Mouse (Mus musculus): ENCODE results near the gene Klhl3. TPM values are rescaled to one million over a fixed set of nuclear protein-coding genes. Genes with fewer than 3 reads are reported as not detected.
A peak's percentile ranks its signal among the peaks of the same experiment; 100 is the strongest.

The Klhl3 gene
- polyA plus RNA-seq, 1 experiment from 2014 or later, result 11.9 TPM

- ATAC-seq (ENCODE audit: low FRiP score), result no peak
- H3K9ac ChIP-seq, result no peak overlapping the region
- no peaks in the 10 kb centered on the region for H3K36me3 ChIP-seq (replicated peaks; ENCODE audit: control insufficient read depth, insufficient read depth)
Measured at GRCm38 (mm10) chr13:58045278-58045677, 68.1 kb downstream of the Klhl3 start.

GRCm38 (mm10) chr13:58043278-58043677, 70.1 kb downstream of the Klhl3 start:
- ATAC-seq (ENCODE audit: low FRiP score) (no peak), DNase-seq (ENCODE audit: low spot score) (no peak)
- WGBS, result 94% methylated on average over 8 of the region's 8 CpGs
- H3K27me3 ChIP-seq (ENCODE audit: control insufficient read depth, insufficient read depth, low read length), result no peaks in the 10 kb centered on the region
- no peaks in the 10 kb centered on the region for H3K36me3 ChIP-seq (replicated peaks; ENCODE audit: control insufficient read depth, insufficient read depth)
- 0 out of 2 replicates have a peak, but pooled peaks cover 6% of the 10 kb centered on the region for H3K9me3 ChIP-seq (ENCODE audit: control insufficient read depth, low read length)
- H3K9ac ChIP-seq, result no peak overlapping the region
- no peak overlapping the region for H3K27ac ChIP-seq
- H3K4me1 ChIP-seq (replicated peaks; ENCODE audit: control insufficient read depth, insufficient read depth, low read length), result no peaks in the 10 kb centered on the region
- H3K4me3 ChIP-seq (replicated peaks; ENCODE audit: low read length), result no peak overlapping the region
- no peak overlapping the region for H3K4me2 ChIP-seq (replicated peaks)

More at GRCm38 (mm10) chr13:58045278-58045677, 68.1 kb downstream of the Klhl3 start:
- 60% methylated on average over 4 of the region's 4 CpGs for WGBS
- no peak overlapping the region for H3K4me3 ChIP-seq (replicated peaks; ENCODE audit: low read length)
- no peaks in the 10 kb centered on the region for H3K27me3 ChIP-seq (ENCODE audit: control insufficient read depth, insufficient read depth, low read length)
- no peak overlapping the region for H3K27ac ChIP-seq
- no peak for DNase-seq (ENCODE audit: low spot score)
- H3K9me3 ChIP-seq (ENCODE audit: control insufficient read depth, low read length), result 0 out of 2 replicates have a peak, but pooled peaks cover 6% of the 10 kb centered on the region
- no peak overlapping the region for H3K4me2 ChIP-seq (replicated peaks)
- H3K4me1 ChIP-seq (replicated peaks; ENCODE audit: control insufficient read depth, insufficient read depth, low read length), result no peaks in the 10 kb centered on the region

- DNase-seq (ENCODE audit: low spot score), result no peak
- no peak overlapping the region for H3K4me2 ChIP-seq (replicated peaks)
- 77% methylated on average over 10 of the region's 10 CpGs for WGBS
- no peaks in the 10 kb centered on the region for H3K9me3 ChIP-seq (ENCODE audit: control insufficient read depth, low read length)
- no peaks in the 10 kb centered on the region for H3K4me1 ChIP-seq (replicated peaks; ENCODE audit: control insufficient read depth, insufficient read depth, low read length)
- no peak for ATAC-seq (ENCODE audit: low FRiP score)
- no peak overlapping the region for H3K27ac ChIP-seq
- H3K36me3 ChIP-seq (replicated peaks; ENCODE audit: control insufficient read depth, insufficient read depth), result no peaks in the 10 kb centered on the region
- no peak overlapping the region for H3K4me3 ChIP-seq (replicated peaks; ENCODE audit: low read length)
- H3K9ac ChIP-seq, result no peak overlapping the region
- no peaks in the 10 kb centered on the region for H3K27me3 ChIP-seq (ENCODE audit: control insufficient read depth, insufficient read depth, low read length)
Measured at GRCm38 (mm10) chr13:58040112-58040511, 73.3 kb downstream of the Klhl3 start.

- no peak for ATAC-seq (ENCODE audit: low FRiP score)
- WGBS, result 79% methylated on average over 8 of the region's 8 CpGs
- Histone ChIP-seq H3K4me3 (replicated peaks; ENCODE audit: low read length) (no peak overlapping the region), H3K27me3 (ENCODE audit: control insufficient read depth, insufficient read depth, low read length) (no peaks in the 10 kb centered on the region), H3K36me3 (replicated peaks; ENCODE audit: control insufficient read depth, insufficient read depth) (no peaks in the 10 kb centered on the region), H3K9me3 (ENCODE audit: control insufficient read depth, low read length) (no peaks in the 10 kb centered on the region), H3K27ac (no peak overlapping the region), H3K4me2 (replicated peaks) (no peak overlapping the region), H3K9ac (no peak overlapping the region), H3K4me1 (replicated peaks; ENCODE audit: control insufficient read depth, insufficient read depth, low read length) (no peaks in the 10 kb centered on the region)
- DNase-seq (ENCODE audit: low spot score), result no peak
Measured at GRCm38 (mm10) chr13:58037506-58037905, 75.9 kb downstream of the Klhl3 start.

GRCm38 (mm10) chr13:58035470-58036156, 77.8 kb downstream of the Klhl3 start:
- ATAC-seq (ENCODE audit: low FRiP score), result no peak

GRCm38 (mm10) chr13:58034985-58035384, 78.4 kb downstream of the Klhl3 start:
- Histone ChIP-seq H3K4me2 (replicated peaks) (no peak overlapping the region), H3K4me1 (replicated peaks; ENCODE audit: control insufficient read depth, insufficient read depth, low read length) (no peaks in the 10 kb centered on the region), H3K27me3 (ENCODE audit: control insufficient read depth, insufficient read depth, low read length) (no peaks in the 10 kb centered on the region), H3K9me3 (ENCODE audit: control insufficient read depth, low read length) (no peaks in the 10 kb centered on the region), H3K36me3 (replicated peaks; ENCODE audit: control insufficient read depth, insufficient read depth) (no peaks in the 10 kb centered on the region), H3K27ac (no peak overlapping the region), H3K9ac (no peak overlapping the region), H3K4me3 (replicated peaks; ENCODE audit: low read length) (no peak overlapping the region)
- 90% methylated on average over 3 of the region's 3 CpGs for WGBS
- ATAC-seq (ENCODE audit: low FRiP score) (no peak), DNase-seq (ENCODE audit: low spot score) (no peak)

More at GRCm38 (mm10) chr13:58035470-58036156, 77.8 kb downstream of the Klhl3 start:
- H3K4me2 ChIP-seq (replicated peaks), result no peak overlapping the region
- H3K9ac ChIP-seq, result no peak overlapping the region
- DNase-seq (ENCODE audit: low spot score), result peak; percentile 40
- H3K4me3 ChIP-seq (replicated peaks; ENCODE audit: low read length), result no peak overlapping the region
- no peaks in the 10 kb centered on the region for H3K9me3 ChIP-seq (ENCODE audit: control insufficient read depth, low read length)
- H3K36me3 ChIP-seq (replicated peaks; ENCODE audit: control insufficient read depth, insufficient read depth), result no peaks in the 10 kb centered on the region
- no peak overlapping the region for H3K27ac ChIP-seq
- H3K4me1 ChIP-seq (replicated peaks; ENCODE audit: control insufficient read depth, insufficient read depth, low read length), result no peaks in the 10 kb centered on the region
- no peaks in the 10 kb centered on the region for H3K27me3 ChIP-seq (ENCODE audit: control insufficient read depth, insufficient read depth, low read length)
- WGBS, result 65% methylated on average over 10 of the region's 10 CpGs

GRCm38 (mm10) chr13:58034507-58034906, 78.9 kb downstream of the Klhl3 start:
- no peak overlapping the region for H3K9ac ChIP-seq
- no peak for DNase-seq (ENCODE audit: low spot score)
- WGBS, result 90% methylated on average over 6 of the region's 6 CpGs
- H3K27me3 ChIP-seq (ENCODE audit: control insufficient read depth, insufficient read depth, low read length), result no peaks in the 10 kb centered on the region
- ATAC-seq (ENCODE audit: low FRiP score), result no peak
- no peak overlapping the region for H3K27ac ChIP-seq
- no peak overlapping the region for H3K4me2 ChIP-seq (replicated peaks)
- no peaks in the 10 kb centered on the region for H3K36me3 ChIP-seq (replicated peaks; ENCODE audit: control insufficient read depth, insufficient read depth)
- no peaks in the 10 kb centered on the region for H3K4me1 ChIP-seq (replicated peaks; ENCODE audit: control insufficient read depth, insufficient read depth, low read length)
- no peak overlapping the region for H3K4me3 ChIP-seq (replicated peaks; ENCODE audit: low read length)
- no peaks in the 10 kb centered on the region for H3K9me3 ChIP-seq (ENCODE audit: control insufficient read depth, low read length)

- DNase-seq (ENCODE audit: low spot score), result peak; percentile 53
- Histone ChIP-seq H3K4me3 (replicated peaks; ENCODE audit: low read length) (no peak overlapping the region), H3K27me3 (ENCODE audit: control insufficient read depth, insufficient read depth, low read length) (no peaks in the 10 kb centered on the region), H3K9me3 (ENCODE audit: control insufficient read depth, low read length) (no peaks in the 10 kb centered on the region), H3K4me2 (replicated peaks) (no peak overlapping the region), H3K4me1 (replicated peaks; ENCODE audit: control insufficient read depth, insufficient read depth, low read length) (no peaks in the 10 kb centered on the region), H3K36me3 (replicated peaks; ENCODE audit: control insufficient read depth, insufficient read depth) (0 out of 2 replicates have a peak, but pooled peaks cover 5% of the 10 kb centered on the region), H3K9ac (no peak overlapping the region), H3K27ac (no peak overlapping the region)
- 53% methylated on average over 6 of the region's 6 CpGs for WGBS
- peak; percentile 37; the same call in 1 of the 2 replicates for ATAC-seq (ENCODE audit: low FRiP score)
Measured at GRCm38 (mm10) chr13:58031755-58032154, 81.6 kb downstream of the Klhl3 start.

- ATAC-seq (ENCODE audit: low FRiP score) (no peak), DNase-seq (ENCODE audit: low spot score) (no peak)
- Histone ChIP-seq H3K9ac (no peak overlapping the region), H3K4me1 (replicated peaks; ENCODE audit: control insufficient read depth, insufficient read depth, low read length) (peaks cover 5% of the 10 kb centered on the region; the same call in 1 of the 2 replicates), H3K9me3 (ENCODE audit: control insufficient read depth, low read length) (no peaks in the 10 kb centered on the region), H3K4me3 (replicated peaks; ENCODE audit: low read length) (no peak overlapping the region), H3K27me3 (ENCODE audit: control insufficient read depth, insufficient read depth, low read length) (no peaks in the 10 kb centered on the region), H3K4me2 (replicated peaks) (no peak overlapping the region), H3K36me3 (replicated peaks; ENCODE audit: control insufficient read depth, insufficient read depth) (0 out of 2 replicates have a peak, but pooled peaks cover 8% of the 10 kb centered on the region), H3K27ac (no peak overlapping the region)
- WGBS, result 85% methylated on average over 8 of the region's 8 CpGs
Measured at GRCm38 (mm10) chr13:58027115-58027514, 86.3 kb downstream of the Klhl3 start.
